Mouse (Mus musculus): ENCODE results near the gene Proser2. TPM values are rescaled to one million over a fixed set of nuclear protein-coding genes. Genes with fewer than 3 reads are reported as not detected.

The Proser2 gene
- polyA plus RNA-seq, 1 experiment from 2014 or later = 5.9 TPM

DNA sequence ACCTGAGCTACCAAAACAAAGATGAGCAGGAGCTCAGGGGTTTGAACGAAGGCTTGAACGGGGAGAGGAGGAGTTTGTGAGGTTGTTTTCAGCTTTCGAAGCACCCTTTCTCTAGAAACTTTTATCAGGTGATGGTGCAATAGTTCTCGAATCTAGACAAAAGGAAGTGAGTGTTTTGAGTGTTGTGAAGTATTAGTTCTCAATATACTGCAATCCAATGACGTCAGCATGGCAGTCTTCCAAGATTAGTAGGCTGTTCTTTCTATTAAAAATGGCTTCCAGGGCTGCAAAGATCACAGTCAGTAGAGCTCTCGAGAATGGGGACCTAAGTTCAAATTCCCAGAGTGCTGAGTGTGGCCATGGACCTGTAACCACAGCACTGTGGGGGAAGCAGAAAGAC is 35.8 kb upstream of the Proser2 start:
- H3K27ac ChIP-seq (ENCODE audit: low read depth) = no peak overlapping the region
- no peak overlapping the region for H3K9ac ChIP-seq
- no peak for ATAC-seq (ENCODE audit: insufficient read depth)
- peak; percentile 74 for DNase-seq
- H3K36me3 ChIP-seq (ENCODE audit: insufficient read depth) = no peaks in the 10 kb centered on the region
- no peaks in the 10 kb centered on the region for H3K27me3 ChIP-seq (ENCODE audit: insufficient read depth, low read length)
- no peaks in the 10 kb centered on the region; the same call in 1 of the 2 replicates for H3K4me1 ChIP-seq (ENCODE audit: insufficient read depth)
- 46% methylated on average over 6 of the region's 6 CpGs for WGBS
- TF ChIP-seq CTCF (IDR thresholded peaks at IDR 0.05; ENCODE audit: low read depth) = no peak
- no peak overlapping the region for H3K4me3 ChIP-seq (ENCODE audit: low read depth, low read length)
- H3K4me2 ChIP-seq = no peak overlapping the region
- H3K9me3 ChIP-seq (ENCODE audit: low read depth, low read length) = no peaks in the 10 kb centered on the region

DNA sequence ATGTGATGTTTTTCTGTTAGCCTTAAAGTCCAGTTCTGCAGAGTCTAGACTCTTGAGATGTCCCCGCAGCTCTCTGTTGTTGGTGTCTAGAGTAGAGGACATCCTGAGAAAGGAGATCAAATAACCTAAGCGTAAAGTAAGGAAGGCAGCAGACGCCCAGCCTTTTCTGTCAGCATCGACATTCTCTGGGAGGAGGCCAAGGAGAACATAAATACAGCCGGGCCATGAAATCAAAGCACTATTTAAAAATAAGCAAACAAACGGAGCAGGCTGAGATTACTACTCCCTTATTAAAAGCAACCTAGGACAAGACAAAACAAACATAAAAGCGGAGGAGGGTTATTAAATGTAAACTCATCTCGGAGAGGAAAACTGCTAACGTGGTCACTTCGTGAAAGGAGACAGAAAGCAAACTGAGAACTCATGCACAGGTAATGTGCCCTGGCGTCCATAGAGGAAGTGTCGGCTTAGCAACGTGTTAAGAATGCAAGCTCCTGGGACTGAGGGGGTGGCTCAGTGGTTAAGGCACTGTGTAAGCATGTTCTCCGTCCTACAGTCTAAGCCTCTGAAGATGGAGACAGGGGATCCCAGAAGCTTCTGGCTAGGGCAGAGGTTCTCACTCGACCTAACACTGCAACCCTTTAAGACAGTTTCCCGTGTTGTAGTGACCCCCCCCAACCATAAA is 34.7 kb upstream of the Proser2 start:
- no peak overlapping the region for H3K27ac ChIP-seq (ENCODE audit: low read depth)
- no peaks in the 10 kb centered on the region for H3K9me3 ChIP-seq (ENCODE audit: low read depth, low read length)
- WGBS = 24% methylated on average over 16 of the region's 16 CpGs
- no peak for TF ChIP-seq CTCF (IDR thresholded peaks at IDR 0.05; ENCODE audit: low read depth)
- DNase-seq = peak; percentile 79
- H3K4me1 ChIP-seq (ENCODE audit: insufficient read depth) = no peaks in the 10 kb centered on the region; the same call in 1 of the 2 replicates
- ATAC-seq (ENCODE audit: insufficient read depth) = peak; percentile 29; the same call in 1 of the 2 replicates
- no peaks in the 10 kb centered on the region for H3K36me3 ChIP-seq (ENCODE audit: insufficient read depth)
- no peak overlapping the region for H3K9ac ChIP-seq
- H3K27me3 ChIP-seq (ENCODE audit: insufficient read depth, low read length) = no peaks in the 10 kb centered on the region
- peak overlapping the region; percentile 21 for H3K4me2 ChIP-seq
- no peak overlapping the region for H3K4me3 ChIP-seq (ENCODE audit: low read depth, low read length)

DNA sequence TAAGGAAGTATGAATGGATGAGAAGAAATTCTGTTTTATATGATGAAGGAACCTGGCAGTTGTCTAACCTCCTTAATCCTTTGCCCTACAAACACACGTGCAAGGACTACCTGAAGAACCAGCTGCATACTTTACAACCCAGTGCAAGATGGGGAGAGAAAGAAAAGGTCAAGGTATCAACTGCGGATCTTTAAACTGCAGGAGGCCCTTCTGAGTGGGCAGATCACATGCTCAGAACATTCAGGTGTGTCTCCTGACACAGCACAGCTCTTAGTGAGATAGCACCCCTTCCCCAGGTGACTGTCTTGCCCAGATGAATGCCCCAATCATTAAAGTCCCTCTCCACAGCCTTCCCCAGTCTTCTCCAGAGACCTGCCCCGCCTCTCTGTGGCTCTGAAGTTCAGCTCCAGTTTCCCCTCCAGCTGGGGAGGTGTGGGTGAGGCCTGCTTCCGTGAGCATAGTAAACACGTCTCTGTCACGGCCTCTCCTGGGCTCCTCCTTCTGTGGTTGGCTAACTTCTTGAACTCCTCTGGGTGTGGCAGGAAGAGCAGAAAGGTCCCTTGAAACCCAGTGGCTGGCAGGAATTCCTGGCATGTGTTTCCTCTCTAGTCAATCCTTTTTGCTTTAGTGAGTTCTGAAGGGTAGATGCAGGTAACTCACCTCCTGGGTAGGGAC is 32.5 kb upstream of the Proser2 start:
- Histone ChIP-seq H3K4me3 (ENCODE audit: low read depth, low read length) (no peak overlapping the region), H3K27ac (ENCODE audit: low read depth) (no peak overlapping the region), H3K4me2 (no peak overlapping the region), H3K9ac (no peak overlapping the region), H3K9me3 (ENCODE audit: low read depth, low read length) (no peaks in the 10 kb centered on the region), H3K27me3 (ENCODE audit: insufficient read depth, low read length) (no peaks in the 10 kb centered on the region), H3K36me3 (ENCODE audit: insufficient read depth) (no peaks in the 10 kb centered on the region), H3K4me1 (ENCODE audit: insufficient read depth) (no peaks in the 10 kb centered on the region; the same call in 1 of the 2 replicates)
- DNase-seq = peak; percentile 71
- TF ChIP-seq CTCF (IDR thresholded peaks at IDR 0.05; ENCODE audit: low read depth) = no peak
- WGBS = 22% methylated on average over 6 of the region's 6 CpGs
- peak; percentile 60 for ATAC-seq (ENCODE audit: insufficient read depth)

DNA sequence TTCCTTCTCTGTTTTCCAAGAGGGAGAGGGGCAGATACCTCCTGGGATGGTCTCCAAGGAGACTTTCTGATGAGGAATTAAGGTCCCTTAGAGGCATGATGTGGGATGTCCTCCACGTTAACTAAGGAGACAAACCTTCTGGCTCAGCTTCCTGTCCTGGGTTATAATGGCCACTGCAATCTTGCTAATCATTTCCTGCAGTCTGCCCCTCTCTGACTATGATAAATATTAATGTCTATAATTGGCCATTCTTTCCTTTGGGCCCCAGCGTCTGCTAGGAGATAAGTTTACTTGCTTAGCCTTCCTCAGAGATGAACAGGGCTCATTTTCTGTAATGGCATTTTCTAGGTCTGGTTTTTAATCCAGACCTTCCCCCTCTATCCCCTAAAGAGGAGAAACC is 29.7 kb upstream of the Proser2 start:
- ATAC-seq (ENCODE audit: insufficient read depth) (no peak), DNase-seq (peak; percentile 38)
- Histone ChIP-seq H3K27me3 (ENCODE audit: insufficient read depth, low read length) (no peaks in the 10 kb centered on the region), H3K27ac (ENCODE audit: low read depth) (no peak overlapping the region), H3K4me1 (ENCODE audit: insufficient read depth) (no peaks in the 10 kb centered on the region; the same call in 1 of the 2 replicates), H3K36me3 (ENCODE audit: insufficient read depth) (no peaks in the 10 kb centered on the region), H3K9ac (no peak overlapping the region), H3K4me3 (ENCODE audit: low read depth, low read length) (no peak overlapping the region), H3K4me2 (no peak overlapping the region), H3K9me3 (ENCODE audit: low read depth, low read length) (no peaks in the 10 kb centered on the region)
- TF ChIP-seq CTCF (IDR thresholded peaks at IDR 0.05; ENCODE audit: low read depth) = no peak
- 11% methylated on average over 2 of the region's 2 CpGs for WGBS

DNA sequence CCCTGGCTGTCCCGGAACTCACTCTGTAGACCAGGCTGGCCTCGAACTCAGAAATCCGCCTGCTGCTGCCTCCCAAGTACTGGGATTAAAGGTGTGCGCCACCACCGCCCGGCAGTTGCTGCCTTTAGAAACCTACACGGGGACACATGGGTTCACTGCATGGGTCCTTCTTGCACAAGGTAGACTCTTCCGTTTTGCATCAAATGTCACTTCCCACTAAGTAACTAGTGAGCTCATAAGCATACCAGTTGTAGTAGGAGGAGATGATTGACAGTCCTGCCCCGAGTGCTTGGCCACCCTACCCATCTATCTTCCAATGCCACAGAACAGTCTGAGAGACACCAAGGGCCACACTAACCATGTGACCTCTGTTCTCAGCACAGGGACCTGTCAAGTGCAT is 29.2 kb upstream of the Proser2 start:
- Histone ChIP-seq H3K9me3 (ENCODE audit: low read depth, low read length) (no peaks in the 10 kb centered on the region), H3K36me3 (ENCODE audit: insufficient read depth) (no peaks in the 10 kb centered on the region), H3K4me2 (no peak overlapping the region), H3K27ac (ENCODE audit: low read depth) (no peak overlapping the region), H3K9ac (no peak overlapping the region), H3K27me3 (ENCODE audit: insufficient read depth, low read length) (no peaks in the 10 kb centered on the region), H3K4me3 (ENCODE audit: low read depth, low read length) (no peak overlapping the region), H3K4me1 (ENCODE audit: insufficient read depth) (no peaks in the 10 kb centered on the region; the same call in 1 of the 2 replicates)
- DNase-seq (no peak), ATAC-seq (ENCODE audit: insufficient read depth) (no peak)
- TF ChIP-seq CTCF (IDR thresholded peaks at IDR 0.05; ENCODE audit: low read depth) = no peak
- 87% methylated on average over 9 of the region's 9 CpGs for WGBS

DNA sequence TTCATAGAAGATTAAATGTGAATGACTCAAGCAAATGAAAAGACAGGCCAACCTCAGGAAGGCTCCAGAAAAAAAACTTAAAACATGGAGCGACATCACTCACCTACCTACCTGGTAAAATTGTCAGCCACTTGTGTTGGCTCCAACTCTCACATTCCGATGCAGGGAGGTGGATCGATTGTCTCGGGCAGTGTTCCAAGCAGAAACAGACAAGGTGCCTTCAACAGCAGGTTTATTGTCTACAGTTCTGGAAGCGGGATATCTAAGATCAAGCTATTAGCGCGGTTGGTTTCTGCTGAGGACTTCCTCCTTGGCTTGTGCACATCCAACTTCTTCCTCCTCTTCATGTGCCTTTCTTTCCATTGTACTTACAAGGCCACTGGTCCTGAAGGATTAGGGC is 27.6 kb upstream of the Proser2 start:
- no peak for TF ChIP-seq CTCF (IDR thresholded peaks at IDR 0.05; ENCODE audit: low read depth)
- 85% methylated on average over 7 of the region's 7 CpGs for WGBS
- no peak for ATAC-seq (ENCODE audit: insufficient read depth)

DNA sequence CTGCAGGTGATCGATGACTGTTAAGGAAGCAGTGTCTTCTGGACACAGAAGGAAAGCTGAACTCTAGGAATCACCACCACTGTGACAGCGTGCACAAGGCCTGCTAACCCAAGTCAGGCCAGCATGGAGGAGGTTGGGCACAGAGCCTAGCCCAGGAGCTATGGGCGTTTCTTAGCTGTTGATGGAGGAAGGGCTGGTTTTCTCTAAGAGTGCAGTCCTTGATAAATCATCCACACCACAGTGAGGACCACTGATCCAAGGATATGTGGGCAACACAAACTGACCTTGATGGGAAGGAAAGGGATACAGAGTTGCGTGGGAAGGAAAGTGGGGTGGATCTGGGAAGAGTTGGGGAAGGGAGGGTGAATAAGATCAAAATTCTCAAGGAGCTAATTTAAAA is 27.2 kb upstream of the Proser2 start:
- no peak overlapping the region for H3K4me3 ChIP-seq (ENCODE audit: low read depth, low read length)
- DNase-seq (no peak), ATAC-seq (ENCODE audit: insufficient read depth) (no peak)
- no peak for TF ChIP-seq CTCF (IDR thresholded peaks at IDR 0.05; ENCODE audit: low read depth)
- H3K27ac ChIP-seq (ENCODE audit: low read depth) = no peak overlapping the region
- H3K27me3 ChIP-seq (ENCODE audit: insufficient read depth, low read length) = no peaks in the 10 kb centered on the region
- no peaks in the 10 kb centered on the region for H3K4me1 ChIP-seq (ENCODE audit: insufficient read depth)
- H3K9ac ChIP-seq = no peak overlapping the region
- WGBS = 81% methylated on average over 4 of the region's 4 CpGs
- H3K4me2 ChIP-seq = no peak overlapping the region
- H3K36me3 ChIP-seq (ENCODE audit: insufficient read depth) = no peaks in the 10 kb centered on the region
- no peaks in the 10 kb centered on the region for H3K9me3 ChIP-seq (ENCODE audit: low read depth, low read length)

More for the DNA sequence above, 27.6 kb upstream of the Proser2 start:
- Histone ChIP-seq H3K27me3 (ENCODE audit: insufficient read depth, low read length) (no peaks in the 10 kb centered on the region), H3K4me3 (ENCODE audit: low read depth, low read length) (no peak overlapping the region), H3K27ac (ENCODE audit: low read depth) (no peak overlapping the region), H3K9ac (no peak overlapping the region), H3K4me1 (ENCODE audit: insufficient read depth) (no peaks in the 10 kb centered on the region), H3K9me3 (ENCODE audit: low read depth, low read length) (no peaks in the 10 kb centered on the region), H3K36me3 (ENCODE audit: insufficient read depth) (no peaks in the 10 kb centered on the region), H3K4me2 (no peak overlapping the region)
- DNase-seq = no peak
